Mouse (Mus musculus): ENCODE measurements around the gene Casq1.

The Casq1 gene

GRCm38 (mm10) chr1:172183056-172183455 lies 36.6 kb downstream of the Casq1 start:
- no peak for DNase-seq (ENCODE audit: low spot score)

GRCm38 (mm10) chr1:172181777-172182176 lies 37.9 kb downstream of the Casq1 start:
- DNase-seq (ENCODE audit: low spot score), result no peak

DNA sequence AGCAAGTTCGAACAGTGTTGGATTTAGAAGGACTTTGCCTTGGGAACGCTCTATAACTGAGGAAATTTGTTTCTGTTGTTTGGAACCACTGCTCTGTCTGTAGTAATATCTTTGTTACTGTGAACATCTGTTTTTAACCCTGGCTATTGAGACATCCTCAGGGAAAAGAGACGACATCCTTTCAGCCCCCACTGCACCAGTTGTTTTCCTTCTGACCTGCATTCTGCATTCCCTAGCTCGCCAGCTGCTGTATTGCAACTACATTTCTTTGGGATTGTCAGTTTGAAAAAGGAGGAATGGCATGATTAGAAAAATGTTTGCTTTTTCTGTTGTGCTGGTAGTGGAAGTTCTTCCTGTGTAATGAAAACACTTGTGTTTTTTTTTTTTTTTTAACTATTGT lies 38.8 kb downstream of the Casq1 start:
- no peak for DNase-seq (ENCODE audit: low spot score)

- no peak for DNase-seq (ENCODE audit: low spot score)
These were observed 40.6 kb downstream of the Casq1 start for GRCm38 (mm10) chr1:172179102-172179501.

DNA sequence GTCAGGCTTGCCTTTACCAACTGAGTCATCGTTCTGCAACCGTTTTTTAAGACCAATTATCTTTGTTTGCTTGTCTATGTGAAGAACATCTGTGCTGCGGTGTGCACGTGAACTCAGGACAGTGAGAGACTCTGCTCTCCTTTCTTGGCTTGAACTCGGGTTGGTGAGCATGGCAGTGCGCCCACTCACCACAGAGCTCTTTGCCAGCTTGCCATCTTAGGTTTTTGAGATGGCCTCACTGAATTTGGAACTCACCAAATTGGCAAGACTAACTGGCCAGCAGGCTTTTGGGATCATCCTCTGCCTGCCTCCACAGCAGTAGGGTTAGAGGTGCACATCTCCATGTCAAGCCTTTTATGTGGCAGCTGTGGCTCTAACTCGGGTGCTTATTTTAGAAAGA lies 41.9 kb downstream of the Casq1 start:
- no peak for DNase-seq (ENCODE audit: low spot score)

DNA sequence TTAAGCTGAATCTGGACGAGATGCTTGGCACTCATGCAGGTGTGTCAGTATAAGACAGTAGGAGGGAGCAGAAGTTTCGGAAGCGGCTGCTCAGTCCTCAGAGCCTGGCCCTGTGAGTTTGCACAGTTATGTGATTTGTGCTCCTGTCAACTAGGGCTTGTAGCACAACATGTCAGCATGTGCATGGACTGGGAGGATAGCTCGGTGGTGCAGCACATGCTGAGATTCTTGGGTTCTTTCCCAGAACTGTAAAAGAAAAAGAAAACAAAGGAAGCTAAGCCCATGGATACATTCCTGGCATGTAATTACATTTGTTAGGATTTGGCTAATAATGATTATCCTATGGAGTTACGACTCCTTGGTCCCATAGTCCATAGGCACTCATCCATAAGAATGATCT lies 46.5 kb downstream of the Casq1 start:
- DNase-seq (ENCODE audit: low spot score), result no peak

DNA sequence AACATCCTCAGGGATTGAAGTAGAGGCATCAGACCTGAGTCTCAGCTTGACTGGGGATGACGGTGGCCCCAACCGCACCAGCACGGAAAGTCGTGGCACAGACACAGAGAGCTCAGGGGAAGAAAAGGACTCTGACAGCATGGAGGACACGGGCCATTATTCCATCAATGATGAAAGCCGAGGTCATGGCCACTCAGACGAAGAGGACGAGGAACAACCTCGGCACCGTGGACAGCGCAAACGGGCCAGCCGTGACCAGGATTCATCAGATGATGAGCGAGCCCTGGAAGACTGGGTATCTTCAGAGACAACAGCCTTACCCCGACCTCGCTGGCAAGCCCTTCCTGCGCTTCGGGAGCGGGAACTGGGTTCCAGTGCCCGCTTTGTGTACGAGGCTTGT lies 47.3 kb downstream of the Casq1 start:
- no peak for DNase-seq (ENCODE audit: low spot score)

GRCm38 (mm10) chr1:172169809-172170208 lies 49.9 kb downstream of the Casq1 start:
- no peak for DNase-seq (ENCODE audit: low spot score)

GRCm38 (mm10) chr1:172167911-172168310 lies 51.8 kb downstream of the Casq1 start:
- no peak for DNase-seq (ENCODE audit: low spot score)

DNA sequence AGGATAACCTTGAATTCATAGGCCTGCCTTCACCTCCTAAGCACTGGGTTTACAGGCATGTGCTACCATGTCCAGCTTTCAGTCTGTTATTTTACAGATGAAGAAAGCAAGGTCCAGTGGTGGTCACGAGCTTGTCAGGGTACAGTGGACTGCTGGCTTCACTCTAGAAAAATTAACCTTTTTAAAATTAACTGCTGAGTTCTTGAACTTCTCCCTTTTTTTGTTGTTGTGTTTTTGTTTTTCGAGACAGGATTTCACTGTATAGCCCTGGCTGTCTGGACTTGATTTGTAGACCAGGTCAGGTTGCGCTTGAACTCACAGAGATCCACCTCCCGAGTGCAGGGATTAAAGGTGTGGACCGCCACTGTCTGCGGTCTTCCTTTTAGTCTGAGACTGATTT lies 56.7 kb downstream of the Casq1 start:
- no peak for DNase-seq (ENCODE audit: low spot score)

DNA sequence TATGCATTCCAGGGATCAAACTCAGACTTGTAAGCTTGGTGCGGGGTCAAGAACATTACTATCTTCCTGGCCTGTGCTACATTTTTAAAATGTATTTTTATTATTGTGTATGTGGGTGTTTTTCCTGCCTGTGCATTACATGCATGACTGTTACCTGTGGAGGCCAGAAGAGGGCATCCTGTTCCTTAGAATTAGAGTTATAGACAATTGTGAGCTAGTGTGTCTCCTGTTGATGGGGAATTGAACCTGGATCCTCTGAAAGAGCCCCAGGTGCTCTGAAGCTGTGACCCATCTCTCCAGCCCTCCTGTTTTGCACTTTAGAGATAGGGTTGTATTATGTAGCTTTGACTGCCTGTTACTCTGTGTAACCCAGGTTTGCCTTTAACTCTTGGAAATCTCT lies 57.7 kb downstream of the Casq1 start:
- peak; percentile 43 for DNase-seq (ENCODE audit: low spot score)

GRCm38 (mm10) chr1:172160508-172160907 lies 59.2 kb downstream of the Casq1 start:
- DNase-seq (ENCODE audit: low spot score), result no peak

- no peak for DNase-seq (ENCODE audit: low spot score)
These were observed 59.7 kb downstream of the Casq1 start for GRCm38 (mm10) chr1:172159970-172160369.

Data from layer of hippocampus, adult 11-12 months (tissue).